Mouse (Mus musculus) MEL (cell line): ENCODE results near the gene Sema3b.

Experiments
- CTCF ChIP-seq, 3 experiments: IDR thresholded peaks in 2 of 3; conservative IDR thresholded peaks in 1 of 3; 2 replicates each; pipeline ENCODE4 v1.5.1; 2011 to 2012; ENCODE audit warnings: low read length in 3 of 3, low read depth in 2 of 3, mild to moderate bottlenecking in 2 of 3, improper control_type of control experiment in 1 of 3, inconsistent platforms in 1 of 3, mixed read lengths in 1 of 3, moderate library complexity in 1 of 3; ENCODE audit not compliant: control insufficient read depth in 1 of 3, insufficient read depth in 1 of 3, poor library complexity in 1 of 3, severe bottlenecking in 1 of 3
- EP300 ChIP-seq, 2 experiments: IDR thresholded peaks; 2 replicates each; pipeline ENCODE4 v1.6.1; 2011; ENCODE audit warnings: improper control_type of control experiment in 2 of 2, low read length in 2 of 2, low read depth in 1 of 2, mild to moderate bottlenecking in 1 of 2
- GABPA ChIP-seq: IDR thresholded peaks from 2 replicates; pipeline ENCODE4 v1.6.1; 2012; ENCODE audit warnings: low read depth, mild to moderate bottlenecking, inconsistent platforms, low read length, improper control_type of control experiment, moderate library complexity
- MAFK ChIP-seq: IDR thresholded peaks from 2 replicates; pipeline ENCODE4 v1.6.1; 2011; ENCODE audit warnings: low read depth, mild to moderate bottlenecking, low read length, improper control_type of control experiment, borderline replicate concordance
- MAX ChIP-seq: IDR thresholded peaks from 2 replicates; pipeline ENCODE4 v1.6.1; 2011; ENCODE audit warnings: low read length, improper control_type of control experiment
- MAZ ChIP-seq: IDR thresholded peaks from 2 replicates; pipeline ENCODE4 v1.6.1; 2012; ENCODE audit warnings: low read depth, mild to moderate bottlenecking, inconsistent platforms, low read length, improper control_type of control experiment
- MXI1 ChIP-seq: IDR thresholded peaks from 2 replicates; pipeline ENCODE4 v1.6.1; 2011; ENCODE audit warnings: mild to moderate bottlenecking, low read depth, low read length, improper control_type of control experiment
- MYB ChIP-seq: IDR thresholded peaks from 2 replicates; pipeline ENCODE4 v1.6.1; 2011; ENCODE audit warnings: mild to moderate bottlenecking, low read depth, low read length, improper control_type of control experiment
- NELFE ChIP-seq: IDR thresholded peaks from 2 replicates; pipeline ENCODE4 v1.6.1; 2011; ENCODE audit warnings: low read depth, low read length, improper control_type of control experiment
- POLR2A ChIP-seq, 2 experiments: IDR thresholded peaks; 2 replicates each; pipeline ENCODE4 v1.6.1; 2011 to 2012; ENCODE audit warnings: low read length in 2 of 2, mild to moderate bottlenecking in 2 of 2, control low read depth in 1 of 2, improper control_type of control experiment in 1 of 2, low read depth in 1 of 2, moderate library complexity in 1 of 2; ENCODE audit not compliant: control insufficient read depth in 1 of 2, insufficient read depth in 1 of 2, poor library complexity in 1 of 2
- POLR2AphosphoS2 ChIP-seq: IDR thresholded peaks from 2 replicates; pipeline ENCODE4 v1.6.1; 2011; ENCODE audit warnings: low read length, improper control_type of control experiment
- POLR2AphosphoS5 ChIP-seq: IDR thresholded peaks from 2 replicates; pipeline ENCODE4 v1.6.1; 2012; ENCODE audit warnings: low read depth, borderline replicate concordance, mild to moderate bottlenecking, inconsistent platforms, low read length, moderate library complexity, mixed read lengths
- TCF12 ChIP-seq: IDR thresholded peaks from 2 replicates; pipeline ENCODE4 v1.6.1; 2014; ENCODE audit warnings: low read depth, mild to moderate bottlenecking, inconsistent platforms, low read length, improper control_type of control experiment, moderate library complexity
- ZNF384 ChIP-seq: IDR thresholded peaks from 2 replicates; pipeline ENCODE4 v1.6.1; 2012; ENCODE audit warnings: low read depth, mild to moderate bottlenecking, inconsistent platforms, low read length, improper control_type of control experiment

- TF ChIP-seq MAFK (no peak), TCF12 (no peak), CTCF (IDR thresholded peaks at IDR 0.05 in 2 of 3, conservative IDR thresholded peaks at IDR 0.05 in 1 of 3; ENCODE audit: control insufficient read depth in 1 of 3, insufficient read depth in 1 of 3, low read depth in 2 of 3, low read length in 3 of 3, poor library complexity in 1 of 3, severe bottlenecking in 1 of 3) (no peak), ZNF384 (no peak), MXI1 (no peak), POLR2AphosphoS2 (no peak), MAX (no peak), MYB (no peak), GABPA (no peak), MAZ (no peak), POLR2AphosphoS5 (no peak), POLR2A (IDR thresholded peaks at IDR 0.05; ENCODE audit: control insufficient read depth in 1 of 2, insufficient read depth in 1 of 2, low read depth in 1 of 2, low read length in 2 of 2, poor library complexity in 1 of 2) (no peak), EP300 (IDR thresholded peaks at IDR 0.05; ENCODE audit: low read depth in 1 of 2, low read length in 2 of 2) (no peak), NELFE (no peak)
Observed at GRCm38 (mm10) chr9:107648767-107649166, 39.7 kb upstream of the Sema3b start.
